Mouse (Mus musculus): Measurements from ENCODE around the gene Kcp.

The Kcp gene

DNA sequence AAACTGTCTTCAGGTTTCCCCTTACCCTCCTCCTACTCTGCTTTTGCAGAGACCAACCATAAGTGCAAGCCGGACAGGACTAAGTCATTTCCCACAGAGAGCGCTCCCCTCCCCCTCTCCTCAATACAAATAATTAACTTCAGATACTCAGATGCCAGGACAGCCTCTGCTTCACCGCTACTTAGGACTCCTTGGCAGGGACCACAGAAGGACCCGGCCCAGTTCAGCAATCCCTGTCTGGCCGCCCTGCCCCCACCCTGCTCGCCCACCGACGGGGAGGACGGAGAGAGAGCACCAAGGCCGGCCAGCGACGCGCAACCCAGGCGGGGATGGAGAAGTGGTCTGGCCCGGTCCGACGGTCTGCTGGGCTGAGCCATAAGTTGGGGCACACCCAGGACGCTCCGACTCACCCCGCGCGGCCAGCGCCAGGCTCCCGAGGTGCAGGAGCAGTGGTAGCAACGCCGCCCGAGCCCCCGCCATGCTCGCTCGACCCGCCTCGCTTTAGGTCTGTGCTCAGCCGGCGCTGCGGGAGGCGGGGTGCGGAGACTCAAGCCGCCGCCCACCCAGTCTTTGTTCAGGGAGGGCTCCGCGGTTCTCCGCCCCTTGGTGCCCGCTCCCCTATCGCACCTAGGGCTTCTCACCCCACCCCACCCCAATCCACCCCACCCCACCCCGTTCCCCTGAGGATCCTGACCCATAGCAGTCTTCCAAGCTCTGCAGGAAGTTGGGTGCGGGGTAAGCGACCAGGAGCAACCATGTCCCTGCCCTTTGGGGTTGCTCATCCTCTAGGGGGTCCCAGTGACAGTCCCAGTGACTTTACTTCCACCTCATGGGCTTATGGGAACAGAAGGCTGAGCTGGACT lies at the start of gene Kcp:
Gene Kcp, minus strand, starts transcription at position 506 of the 863 bp plus-strand sequence.
- no peak for DNase-seq (ENCODE audit: low spot score)

DNA sequence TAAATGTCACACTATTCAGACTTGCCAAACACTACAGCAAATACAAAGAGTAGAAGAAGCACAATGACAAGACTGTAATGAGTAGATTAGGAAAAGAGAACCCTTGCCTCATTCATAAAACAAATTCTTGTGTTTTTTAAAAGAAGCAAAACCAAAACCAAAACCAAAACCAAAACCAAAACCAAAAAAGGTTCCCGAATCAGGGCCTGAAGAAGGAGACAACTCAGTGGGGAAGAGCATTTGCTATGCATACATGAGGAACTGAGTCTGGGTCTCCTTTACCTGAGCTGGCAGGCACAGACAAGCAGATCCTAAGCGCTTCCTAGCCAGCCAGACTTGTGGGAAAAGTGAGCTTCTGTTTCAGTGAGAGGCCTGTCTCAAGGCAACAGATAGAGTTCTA lies 49.4 kb upstream of the Kcp start:
- DNase-seq (ENCODE audit: low spot score) = no peak

DNA sequence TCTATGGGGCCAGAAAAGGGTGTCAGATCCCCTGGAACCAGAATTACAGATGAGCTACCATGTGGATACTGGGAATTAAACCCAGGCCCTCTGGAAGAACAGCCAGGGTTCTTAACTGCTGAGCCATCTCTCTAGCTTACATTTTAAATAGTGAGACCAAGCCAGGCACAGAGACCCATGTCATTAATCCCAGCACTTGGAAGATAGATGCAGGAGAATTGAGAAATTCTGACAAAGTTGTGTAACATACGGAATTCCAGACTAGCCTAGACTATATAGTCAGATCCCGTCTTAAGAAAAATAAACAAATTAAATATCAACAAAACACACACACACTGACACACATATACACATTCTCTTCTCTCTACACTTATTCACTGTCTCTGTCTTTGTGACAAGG lies 44.8 kb upstream of the Kcp start:
- no peak for DNase-seq (ENCODE audit: low spot score)

DNA sequence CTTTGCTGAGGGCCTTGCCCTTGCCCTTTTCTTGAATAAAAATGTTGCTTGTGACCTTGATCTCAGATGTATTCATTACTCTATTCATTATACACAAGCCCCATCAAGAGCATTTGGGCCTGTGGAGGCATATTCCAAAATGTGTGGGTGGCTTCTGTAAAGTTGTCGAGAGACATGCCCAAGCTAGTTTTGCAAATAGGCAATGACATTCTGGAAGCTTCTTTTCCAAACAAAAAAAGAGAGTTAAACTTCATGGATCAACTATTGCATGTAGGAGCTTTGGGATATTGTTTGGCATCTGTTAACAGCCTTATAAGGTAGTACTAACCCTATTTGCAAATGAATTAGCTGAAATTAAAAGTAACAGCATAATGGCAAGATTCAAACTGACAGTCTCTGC lies 40.3 kb upstream of the Kcp start:
- no peak for DNase-seq (ENCODE audit: low spot score)

DNA sequence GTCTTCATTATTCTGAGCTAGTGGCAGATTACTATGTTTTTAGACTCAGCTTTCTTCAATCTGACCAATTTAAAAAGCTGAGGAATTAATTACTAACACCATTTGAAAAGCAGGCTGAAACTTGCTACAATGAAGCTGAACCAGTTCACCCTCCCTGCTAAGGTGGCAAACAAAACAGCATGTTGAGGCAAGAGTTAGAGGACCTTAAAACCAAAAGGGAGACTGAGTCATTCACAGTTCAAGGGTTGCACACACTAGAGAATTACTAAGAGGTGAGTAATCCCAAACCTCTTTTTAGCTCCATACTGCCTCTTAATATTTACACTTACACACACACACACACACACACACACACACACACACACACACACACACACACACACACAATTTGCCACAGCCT lies 39.8 kb upstream of the Kcp start:
- no peak for DNase-seq (ENCODE audit: low spot score)

DNA sequence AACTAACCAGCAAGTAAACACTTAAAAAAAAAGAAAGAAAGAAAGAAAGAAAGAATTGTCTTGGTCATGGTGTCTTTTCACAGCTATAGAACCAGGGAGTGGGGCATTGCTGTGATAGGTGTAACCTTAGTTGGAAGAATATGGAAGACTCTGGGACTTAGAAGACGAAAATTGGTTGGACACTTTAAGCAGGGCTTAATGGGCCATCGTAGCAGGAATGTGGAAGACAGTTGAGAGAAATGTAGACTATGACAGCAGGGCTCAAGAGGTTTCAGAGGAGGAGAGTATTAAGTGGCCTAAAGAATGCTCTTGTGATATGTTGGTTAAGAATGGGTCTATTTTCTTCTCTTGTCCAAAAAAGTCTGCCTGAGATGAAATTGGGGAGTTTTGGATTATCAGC lies 37.9 kb upstream of the Kcp start:
- DNase-seq (ENCODE audit: low spot score) = no peak

DNA sequence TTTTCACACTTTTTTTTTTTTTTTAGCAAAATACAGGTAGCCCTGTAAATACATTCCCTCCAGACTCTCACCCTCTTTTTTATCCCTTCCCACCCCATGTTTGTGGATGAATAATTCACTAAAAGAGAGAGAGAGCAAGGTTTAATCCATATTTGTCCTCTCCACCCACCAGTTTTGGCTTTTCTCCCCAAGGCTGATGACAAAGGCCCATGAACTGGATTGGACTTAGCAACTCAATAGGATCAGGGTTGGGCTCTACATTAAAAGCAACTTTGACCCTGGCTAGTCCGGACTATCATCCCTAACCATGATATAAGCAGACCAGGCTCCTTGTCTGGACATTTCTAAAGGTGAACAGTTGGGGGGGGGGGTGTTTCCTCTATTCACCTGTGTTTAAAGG lies 33.2 kb upstream of the Kcp start:
- no peak for DNase-seq (ENCODE audit: low spot score)

DNA sequence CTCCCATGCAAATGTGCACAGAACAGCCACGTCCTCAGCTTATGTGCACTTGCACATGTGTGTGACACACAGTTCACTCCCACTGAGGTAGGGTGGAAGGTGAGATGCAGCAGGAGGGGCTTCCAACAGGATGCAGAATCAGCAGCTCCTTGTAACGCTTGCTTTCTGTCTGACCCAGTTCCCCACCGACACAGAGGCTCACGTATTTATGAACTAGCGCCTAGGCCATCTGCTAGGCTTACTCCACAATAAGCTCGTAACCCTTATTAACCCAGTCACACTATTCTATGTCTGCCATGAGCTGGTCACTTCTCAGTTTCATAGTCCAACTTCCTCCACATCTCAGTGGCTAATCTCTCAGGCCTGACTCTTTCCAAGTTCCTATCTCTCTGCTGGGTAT lies 32.5 kb upstream of the Kcp start:
- no peak for DNase-seq (ENCODE audit: low spot score)

DNA sequence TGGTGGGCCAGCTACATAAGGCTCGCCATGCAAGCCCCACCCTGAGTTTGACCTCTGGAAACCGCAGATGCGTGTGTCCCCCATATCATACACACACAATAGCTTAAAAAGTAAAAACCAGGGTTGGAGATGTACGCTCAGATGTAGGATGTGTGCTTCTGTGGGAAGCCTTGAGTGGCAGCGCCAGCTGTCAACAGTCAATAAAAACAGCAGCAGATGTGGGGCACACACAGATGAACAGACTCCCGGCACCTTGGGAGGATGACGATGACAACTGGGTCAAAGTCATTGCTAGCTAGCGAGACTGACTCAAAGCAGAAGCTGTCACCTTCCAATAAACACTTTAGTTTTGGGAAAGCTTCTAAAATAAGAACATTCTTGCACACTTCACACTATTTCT lies 31.8 kb upstream of the Kcp start:
- no peak for DNase-seq (ENCODE audit: low spot score)

DNA sequence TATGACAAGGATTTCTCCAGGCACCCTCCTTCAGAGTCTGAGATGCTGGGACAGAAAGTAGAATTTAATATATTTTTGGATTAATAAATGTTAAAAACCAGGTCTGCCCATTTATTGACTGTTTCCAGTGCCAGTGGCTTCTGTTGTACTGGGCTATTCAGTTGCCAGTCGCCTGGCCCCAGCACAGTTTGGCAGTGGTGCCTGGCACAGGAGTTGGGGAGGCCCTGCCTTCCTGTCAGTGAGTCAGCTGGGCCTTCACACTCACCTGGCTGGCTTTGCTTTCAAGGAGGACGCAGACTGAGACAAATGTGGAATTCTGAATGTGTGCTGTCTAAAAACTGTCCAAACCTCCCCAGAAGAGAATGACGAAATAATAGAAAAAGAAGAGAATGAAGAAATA lies 29.5 kb upstream of the Kcp start:
- DNase-seq (ENCODE audit: low spot score) = peak; percentile 21

DNA sequence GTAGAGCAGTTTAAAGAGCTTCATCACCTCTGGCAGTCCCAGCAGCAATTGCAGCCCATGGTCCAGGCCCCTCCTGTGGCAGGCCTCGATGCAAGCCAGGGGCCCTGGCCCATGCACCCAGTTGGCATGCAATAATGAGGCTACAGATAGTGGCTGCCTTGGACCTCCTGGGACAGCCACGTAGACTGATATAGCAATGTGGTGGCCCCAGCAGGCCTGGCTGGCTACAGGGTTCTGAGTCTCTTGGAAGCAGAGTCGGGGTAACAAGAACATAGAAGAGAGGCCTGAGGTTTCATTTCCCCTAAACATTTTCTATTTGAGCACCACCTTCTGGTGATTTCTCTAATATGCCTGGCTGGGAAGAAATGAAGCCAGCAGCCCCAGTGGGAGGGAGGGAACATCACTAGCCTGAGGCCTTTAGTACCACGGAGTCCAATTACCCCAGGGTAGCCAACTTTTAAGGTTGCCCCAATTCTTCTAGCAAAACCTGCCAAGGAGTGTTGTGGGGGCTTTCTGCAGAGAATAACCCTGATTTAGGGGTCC lies 29.0 kb upstream of the Kcp start:
- DNase-seq (ENCODE audit: low spot score) = peak; percentile 35

DNA sequence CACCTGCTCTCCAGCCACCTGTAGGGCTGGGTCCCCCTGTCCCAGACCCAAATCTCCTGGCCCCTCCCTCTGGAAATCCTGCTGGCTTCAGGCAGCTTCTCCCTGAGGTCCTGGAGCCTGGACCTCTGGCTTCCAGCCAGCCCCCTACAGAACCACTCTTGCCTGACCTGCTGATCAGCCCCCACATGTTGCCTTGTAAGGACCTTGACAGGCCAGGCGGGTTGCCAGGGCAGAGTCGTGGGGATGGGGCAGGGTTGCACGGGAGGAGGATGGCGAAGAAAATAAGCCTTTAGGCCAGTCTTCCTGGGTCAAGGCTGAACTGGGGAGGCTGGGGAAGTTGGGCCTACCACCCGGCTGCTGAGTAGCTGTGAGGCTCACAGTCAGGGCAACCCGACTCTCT lies 27.6 kb upstream of the Kcp start:
- DNase-seq (ENCODE audit: low spot score) = no peak

DNA sequence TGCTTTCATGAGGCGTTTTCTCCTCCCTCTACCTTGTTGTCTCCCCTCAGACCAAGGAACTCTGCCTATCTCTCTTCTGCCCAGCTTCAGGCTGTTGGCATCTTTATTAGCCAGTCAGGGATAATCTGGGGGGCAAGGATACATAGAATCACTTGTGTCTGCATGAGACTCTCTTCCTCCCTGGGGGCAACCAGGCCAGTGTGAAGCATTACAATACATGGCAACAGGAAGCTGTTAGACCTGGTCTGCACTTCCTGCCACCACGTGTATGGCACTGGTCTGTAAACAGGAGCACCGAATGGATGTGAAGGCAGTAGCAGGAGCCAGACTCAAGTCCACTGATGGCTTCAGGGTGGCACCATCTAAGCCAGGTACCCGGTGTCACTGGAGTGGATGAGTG lies 22.3 kb upstream of the Kcp start:
- DNase-seq (ENCODE audit: low spot score) = no peak

DNA sequence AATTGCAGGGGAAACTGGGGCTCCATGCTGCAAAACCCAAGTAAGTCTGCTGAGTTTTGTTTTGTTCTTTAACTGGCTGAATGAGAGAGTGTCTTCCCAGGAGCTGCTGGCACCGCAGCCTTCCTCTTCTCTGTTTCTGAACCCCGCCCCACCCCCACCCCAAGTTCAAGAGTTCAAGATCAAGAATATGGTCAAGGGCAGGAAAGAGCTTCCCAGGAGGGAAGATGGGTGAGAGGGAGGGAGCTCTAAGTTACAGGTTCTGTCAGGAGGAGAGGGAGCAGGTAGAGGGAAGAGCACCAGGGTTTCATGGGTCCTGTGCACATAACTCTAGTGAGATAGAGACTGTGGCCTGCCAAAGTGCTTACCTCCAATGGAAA lies 21.7 kb upstream of the Kcp start:
- no peak for DNase-seq (ENCODE audit: low spot score)

DNA sequence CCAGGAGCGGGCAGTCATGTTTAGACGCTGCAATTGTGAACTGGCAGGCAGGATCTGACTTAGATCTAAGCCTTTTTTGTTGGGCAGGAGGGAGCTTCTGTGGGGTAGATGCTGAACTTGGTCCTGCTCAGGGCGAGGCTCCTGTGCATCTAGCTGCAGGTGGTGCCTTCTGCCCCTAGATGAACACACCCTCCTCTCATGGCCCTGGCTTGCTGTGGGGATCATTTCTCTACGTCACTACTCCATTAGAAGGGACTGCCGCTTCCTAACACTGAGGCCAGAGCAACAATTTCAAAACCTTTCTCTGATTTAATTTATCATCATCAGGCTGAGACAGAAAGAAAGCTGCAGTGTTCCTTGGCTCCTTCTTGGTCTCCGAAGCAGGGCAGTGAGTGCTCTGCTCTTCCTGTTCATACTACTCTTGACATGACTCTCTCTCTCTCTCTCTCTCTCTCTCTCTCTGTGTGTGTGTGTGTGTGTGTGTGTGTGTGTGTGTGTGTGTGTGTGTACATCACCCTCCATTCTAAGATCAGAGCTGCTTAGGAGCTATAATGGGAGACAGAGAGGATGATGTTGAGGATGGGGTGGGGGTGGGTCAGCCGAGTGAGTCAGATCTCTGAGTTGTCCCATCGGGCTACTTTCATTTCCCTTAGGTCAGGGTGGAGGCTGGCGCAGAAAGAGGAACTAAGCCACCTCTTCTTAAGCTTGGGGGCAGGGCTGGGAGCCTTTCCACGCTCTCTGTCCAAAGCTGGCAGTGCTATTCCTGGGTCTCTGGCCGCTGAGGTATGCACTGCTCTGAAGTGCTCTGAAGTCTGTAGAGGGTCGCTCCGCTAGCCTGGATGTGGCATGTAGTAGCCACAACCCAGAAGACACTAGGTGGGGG lies 21.1 kb upstream of the Kcp start:
- no peak for DNase-seq (ENCODE audit: low spot score)

DNA sequence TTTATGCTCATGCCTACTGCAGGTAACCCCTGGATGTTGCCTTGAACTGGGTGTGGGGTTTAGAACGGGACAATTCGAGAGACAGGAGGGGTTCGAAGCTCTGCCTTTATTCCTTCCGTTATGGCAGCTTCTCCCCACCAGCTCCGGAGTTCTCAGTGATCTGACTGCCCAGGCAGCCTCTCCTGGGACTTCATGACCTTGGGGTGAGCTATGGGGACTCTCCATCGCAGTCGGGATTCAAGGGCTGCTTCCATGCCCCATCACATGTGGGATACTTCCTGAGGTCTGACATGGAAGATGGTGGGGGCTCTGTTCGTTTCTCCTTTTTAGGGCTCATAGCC lies 20.4 kb upstream of the Kcp start:
- no peak for DNase-seq (ENCODE audit: low spot score)

DNA sequence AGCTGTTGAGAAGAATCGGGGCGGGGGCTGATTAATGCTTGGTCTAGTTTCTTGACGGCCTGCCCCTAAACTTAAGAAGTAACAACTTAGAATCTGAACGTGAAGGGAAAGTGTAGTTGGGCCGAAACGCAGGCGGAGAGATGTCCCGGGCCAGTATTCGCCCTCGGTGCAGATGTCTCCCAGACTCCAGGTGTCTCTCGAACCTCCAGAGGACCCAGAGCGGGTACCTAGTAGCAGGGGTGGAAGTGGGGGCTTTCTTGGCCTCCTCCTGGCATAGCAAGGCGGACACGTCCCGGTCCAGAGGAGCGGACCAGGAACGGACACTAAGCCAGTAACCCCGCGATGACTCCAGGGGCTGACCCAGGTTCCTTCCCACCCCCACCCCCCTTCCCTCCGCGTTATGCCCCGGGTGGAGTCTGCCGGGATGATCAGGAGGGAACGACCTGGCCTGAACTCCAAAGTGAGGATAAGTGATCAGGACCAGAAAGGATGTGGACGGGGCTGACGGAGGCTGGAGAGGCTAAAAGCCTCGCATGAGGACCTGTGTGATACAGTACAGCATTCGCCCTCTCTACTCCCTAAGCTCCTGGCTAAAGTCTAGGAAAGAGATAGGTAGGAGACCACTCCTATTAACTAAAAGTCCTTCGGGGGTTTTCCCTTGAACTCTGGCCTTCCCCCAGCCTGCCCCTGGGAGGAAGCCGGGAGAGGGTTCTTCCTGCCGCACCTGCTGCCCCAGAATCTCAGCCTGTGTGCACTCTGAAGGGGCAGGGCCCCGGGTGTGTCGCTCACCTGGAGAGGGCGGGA lies 19.8 kb upstream of the Kcp start:
- DNase-seq (ENCODE audit: low spot score) = no peak

DNA sequence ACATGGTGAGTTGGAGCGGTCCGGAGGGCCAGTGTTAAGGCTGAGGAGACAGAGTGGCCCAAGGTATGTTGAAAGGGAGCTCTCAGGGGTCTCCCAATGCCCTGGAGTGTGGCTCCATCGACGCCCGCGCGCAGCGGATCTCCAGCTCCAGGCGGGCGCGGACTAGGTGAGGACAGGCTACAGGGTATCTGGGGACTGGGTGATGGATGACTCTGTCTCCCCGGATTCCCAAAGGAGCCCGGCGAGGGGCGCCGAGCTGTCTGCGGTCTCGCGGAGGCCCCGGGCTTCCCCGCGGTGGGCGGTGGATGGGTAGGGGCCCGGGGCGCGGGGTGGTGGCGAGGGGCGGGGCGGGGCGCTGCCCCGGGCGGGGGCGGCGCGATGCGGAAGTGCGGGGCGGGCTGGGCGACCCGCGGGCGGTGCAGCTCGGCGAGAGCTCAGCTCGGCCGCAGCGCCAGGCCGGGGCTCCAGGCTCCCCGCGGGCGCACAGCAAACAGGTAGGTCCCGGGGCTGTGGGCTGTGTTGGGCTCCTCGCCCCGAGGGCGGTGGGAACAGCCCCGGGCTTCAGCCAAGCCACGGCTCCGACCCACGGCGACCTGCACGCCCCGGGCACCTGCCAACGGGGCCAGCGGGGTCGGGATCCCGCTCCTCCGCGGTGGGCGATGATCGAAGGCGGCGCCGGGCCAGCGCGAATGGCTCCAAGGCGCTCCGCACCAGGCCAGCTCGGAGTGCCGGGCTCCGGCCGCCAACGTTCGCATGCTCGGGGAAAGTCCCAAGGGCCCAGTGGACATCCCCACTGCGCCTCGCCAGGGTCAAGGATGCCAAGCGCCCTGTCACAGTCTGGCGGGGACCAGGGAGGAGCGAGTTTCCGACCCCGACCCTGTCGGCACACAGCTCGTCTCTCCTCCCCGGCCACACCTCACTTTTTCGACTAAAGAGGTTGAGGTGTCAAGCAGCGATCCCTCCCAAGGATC lies 18.8 kb upstream of the Kcp start, which contains the start of gene Irf5:
Gene Irf5, plus strand, starts transcription at position 345 of the 971 bp plus-strand sequence.
- no peak for DNase-seq (ENCODE audit: low spot score)

DNA sequence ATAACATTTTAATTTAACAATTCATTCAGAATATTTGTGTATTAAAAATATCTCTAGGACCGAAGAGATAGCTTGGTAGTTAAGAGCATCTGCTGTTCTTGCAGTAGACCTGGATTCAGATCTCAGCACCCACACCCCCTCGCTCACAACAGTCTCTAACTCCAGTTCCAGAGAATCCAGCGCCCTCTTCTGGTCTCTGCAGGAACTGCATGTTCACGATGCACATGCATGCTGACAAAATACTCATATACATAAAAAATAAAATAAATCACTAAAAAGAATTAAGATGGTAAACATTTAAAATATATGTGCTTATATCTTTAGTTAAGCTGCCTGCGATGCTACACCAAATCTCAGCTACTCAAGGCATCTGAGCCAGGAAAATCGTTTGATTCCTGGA lies 17.5 kb upstream of the Kcp start:
- DNase-seq (ENCODE audit: low spot score) = no peak

DNA sequence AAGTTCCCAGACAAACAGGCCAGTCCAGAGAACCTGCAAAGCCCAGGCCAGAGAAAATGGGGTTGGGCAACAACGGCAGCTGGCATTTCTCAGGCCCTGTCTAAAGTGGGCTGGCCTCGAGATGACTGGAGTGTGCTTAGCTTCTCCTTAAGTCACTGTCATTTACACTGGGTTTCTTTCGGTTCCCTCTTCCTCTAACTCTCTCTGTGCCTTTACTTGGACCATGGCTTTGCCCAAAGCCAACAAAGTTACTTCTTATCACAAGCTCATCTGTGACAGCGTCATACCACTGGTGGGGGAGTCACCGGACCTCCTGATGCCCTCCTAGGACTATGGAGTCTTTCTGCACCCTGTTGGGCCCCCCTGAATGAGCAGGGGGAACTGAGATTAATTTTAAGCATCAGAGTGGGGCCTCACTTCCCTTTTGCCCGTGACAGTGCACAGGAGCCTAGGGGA lies 16.3 kb upstream of the Kcp start:
- peak; percentile 14 for DNase-seq (ENCODE audit: low spot score)

Measured in adipocyte (in vitro differentiated cells).